Mouse (Mus musculus): ENCODE measurements around the gene Acox3. TPM values are rescaled to one million over a fixed set of nuclear protein-coding genes. Genes with fewer than 3 reads are reported as not detected.

The Acox3 gene
- polyA plus RNA-seq, 1 experiment: 0.11 TPM

GRCm38 (mm10) chr5:35616943-35617342, 34.1 kb downstream of the Acox3 start:
- Histone ChIP-seq H3K4me1 (ENCODE audit: control insufficient read depth) (no peaks in the 10 kb centered on the region), H3K4me3 (replicated peaks) (no peak overlapping the region), H3K36me3 (ENCODE audit: control insufficient read depth) (no peaks in the 10 kb centered on the region), H3K9me3 (ENCODE audit: control insufficient read depth, low read length) (no peaks in the 10 kb centered on the region), H3K27me3 (ENCODE audit: control insufficient read depth) (no peaks in the 10 kb centered on the region)
- TF ChIP-seq TAL1 (IDR thresholded peaks at IDR 0.05; ENCODE audit: low read length) (no peak), GATA1 (IDR thresholded peaks at IDR 0.05; ENCODE audit: low read length) (no peak)

- no peak overlapping the region for H3K4me3 ChIP-seq (replicated peaks)
- no peaks in the 10 kb centered on the region for H3K4me1 ChIP-seq (ENCODE audit: control insufficient read depth)
- no peaks in the 10 kb centered on the region for H3K36me3 ChIP-seq (ENCODE audit: control insufficient read depth)
- H3K27me3 ChIP-seq (ENCODE audit: control insufficient read depth): no peaks in the 10 kb centered on the region
- no peak for TF ChIP-seq TAL1 (IDR thresholded peaks at IDR 0.05; ENCODE audit: low read length)
- TF ChIP-seq GATA1 (IDR thresholded peaks at IDR 0.05; ENCODE audit: low read length): no peak
- no peaks in the 10 kb centered on the region for H3K9me3 ChIP-seq (ENCODE audit: control insufficient read depth, low read length)
These were observed 38.3 kb downstream of the Acox3 start for GRCm38 (mm10) chr5:35621114-35621513.

- H3K4me3 ChIP-seq (replicated peaks): no peak overlapping the region
- no peak for TF ChIP-seq GATA1 (IDR thresholded peaks at IDR 0.05; ENCODE audit: low read length)
- no peak for TF ChIP-seq TAL1 (IDR thresholded peaks at IDR 0.05; ENCODE audit: low read length)
- H3K9me3 ChIP-seq (ENCODE audit: control insufficient read depth, low read length): no peaks in the 10 kb centered on the region
- H3K4me1 ChIP-seq (ENCODE audit: control insufficient read depth): no peaks in the 10 kb centered on the region
- H3K36me3 ChIP-seq (ENCODE audit: control insufficient read depth): no peaks in the 10 kb centered on the region
- H3K27me3 ChIP-seq (ENCODE audit: control insufficient read depth): no peaks in the 10 kb centered on the region
These were observed 41.0 kb downstream of the Acox3 start for GRCm38 (mm10) chr5:35623831-35624230.

- H3K27me3 ChIP-seq (ENCODE audit: control insufficient read depth): no peaks in the 10 kb centered on the region
- H3K4me3 ChIP-seq (replicated peaks): no peak overlapping the region
- no peaks in the 10 kb centered on the region for H3K36me3 ChIP-seq (ENCODE audit: control insufficient read depth)
- TF ChIP-seq TAL1 (IDR thresholded peaks at IDR 0.05; ENCODE audit: low read length): no peak
- TF ChIP-seq GATA1 (IDR thresholded peaks at IDR 0.05; ENCODE audit: low read length): no peak
- H3K9me3 ChIP-seq (ENCODE audit: control insufficient read depth, low read length): no peaks in the 10 kb centered on the region
- no peaks in the 10 kb centered on the region for H3K4me1 ChIP-seq (ENCODE audit: control insufficient read depth)
These were observed 42.0 kb downstream of the Acox3 start for GRCm38 (mm10) chr5:35624751-35625239.

GRCm38 (mm10) chr5:35626408-35626807, 43.6 kb downstream of the Acox3 start:
- TF ChIP-seq TAL1 (IDR thresholded peaks at IDR 0.05; ENCODE audit: low read length) (no peak), GATA1 (IDR thresholded peaks at IDR 0.05; ENCODE audit: low read length) (no peak)
- Histone ChIP-seq H3K36me3 (ENCODE audit: control insufficient read depth) (no peaks in the 10 kb centered on the region), H3K4me3 (replicated peaks) (no peak overlapping the region), H3K27me3 (ENCODE audit: control insufficient read depth) (no peaks in the 10 kb centered on the region), H3K9me3 (ENCODE audit: control insufficient read depth, low read length) (no peaks in the 10 kb centered on the region), H3K4me1 (ENCODE audit: control insufficient read depth) (no peaks in the 10 kb centered on the region)

GRCm38 (mm10) chr5:35627307-35627840, 44.5 kb downstream of the Acox3 start:
- Histone ChIP-seq H3K9me3 (ENCODE audit: control insufficient read depth, low read length) (no peaks in the 10 kb centered on the region), H3K4me3 (replicated peaks) (no peak overlapping the region), H3K27me3 (ENCODE audit: control insufficient read depth) (no peaks in the 10 kb centered on the region), H3K36me3 (ENCODE audit: control insufficient read depth) (no peaks in the 10 kb centered on the region), H3K4me1 (ENCODE audit: control insufficient read depth) (no peaks in the 10 kb centered on the region)
- TF ChIP-seq GATA1 (IDR thresholded peaks at IDR 0.05; ENCODE audit: low read length) (no peak), TAL1 (IDR thresholded peaks at IDR 0.05; ENCODE audit: low read length) (no peak)

GRCm38 (mm10) chr5:35628685-35629084, 45.8 kb downstream of the Acox3 start:
- TF ChIP-seq TAL1 (IDR thresholded peaks at IDR 0.05; ENCODE audit: low read length): no peak
- no peak for TF ChIP-seq GATA1 (IDR thresholded peaks at IDR 0.05; ENCODE audit: low read length)
- Histone ChIP-seq H3K9me3 (ENCODE audit: control insufficient read depth, low read length) (no peaks in the 10 kb centered on the region), H3K4me3 (replicated peaks) (no peak overlapping the region), H3K36me3 (ENCODE audit: control insufficient read depth) (no peaks in the 10 kb centered on the region), H3K27me3 (ENCODE audit: control insufficient read depth) (no peaks in the 10 kb centered on the region), H3K4me1 (ENCODE audit: control insufficient read depth) (no peaks in the 10 kb centered on the region)

GRCm38 (mm10) chr5:35629333-35629732, 46.5 kb downstream of the Acox3 start:
- no peaks in the 10 kb centered on the region for H3K4me1 ChIP-seq (ENCODE audit: control insufficient read depth)
- no peak overlapping the region for H3K4me3 ChIP-seq (replicated peaks)
- no peaks in the 10 kb centered on the region for H3K9me3 ChIP-seq (ENCODE audit: control insufficient read depth, low read length)
- no peaks in the 10 kb centered on the region for H3K27me3 ChIP-seq (ENCODE audit: control insufficient read depth)
- H3K36me3 ChIP-seq (ENCODE audit: control insufficient read depth): no peaks in the 10 kb centered on the region
- TF ChIP-seq TAL1 (IDR thresholded peaks at IDR 0.05; ENCODE audit: low read length): no peak
- no peak for TF ChIP-seq GATA1 (IDR thresholded peaks at IDR 0.05; ENCODE audit: low read length)

- H3K27me3 ChIP-seq (ENCODE audit: control insufficient read depth): no peaks in the 10 kb centered on the region
These were observed 47.9 kb downstream of the Acox3 start for GRCm38 (mm10) chr5:35630706-35631105.

GRCm38 (mm10) chr5:35631224-35631623, 48.4 kb downstream of the Acox3 start:
- TF ChIP-seq TAL1 (IDR thresholded peaks at IDR 0.05; ENCODE audit: low read length) (no peak), GATA1 (IDR thresholded peaks at IDR 0.05; ENCODE audit: low read length) (no peak)
- H3K9me3 ChIP-seq (ENCODE audit: control insufficient read depth, low read length): no peaks in the 10 kb centered on the region
- no peaks in the 10 kb centered on the region for H3K4me1 ChIP-seq (ENCODE audit: control insufficient read depth)
- no peaks in the 10 kb centered on the region for H3K27me3 ChIP-seq (ENCODE audit: control insufficient read depth)
- no peaks in the 10 kb centered on the region for H3K36me3 ChIP-seq (ENCODE audit: control insufficient read depth)
- H3K4me3 ChIP-seq (replicated peaks): no peak overlapping the region

More at GRCm38 (mm10) chr5:35630706-35631105, 47.9 kb downstream of the Acox3 start:
- no peak for TF ChIP-seq GATA1 (IDR thresholded peaks at IDR 0.05; ENCODE audit: low read length)
- no peak for TF ChIP-seq TAL1 (IDR thresholded peaks at IDR 0.05; ENCODE audit: low read length)
- Histone ChIP-seq H3K36me3 (ENCODE audit: control insufficient read depth) (no peaks in the 10 kb centered on the region), H3K4me1 (ENCODE audit: control insufficient read depth) (no peaks in the 10 kb centered on the region), H3K4me3 (replicated peaks) (no peak overlapping the region), H3K9me3 (ENCODE audit: control insufficient read depth, low read length) (no peaks in the 10 kb centered on the region)

Data from erythroblast, embryonic 14.5 days (primary cell).